Mouse (Mus musculus) left cerebral cortex, adult 6 months (tissue): ENCODE measurements around the gene F8a. TPM values are rescaled to one million over a fixed set of nuclear protein-coding genes. Genes with fewer than 3 reads are reported as not detected.

ENCODE experiments used
- long read RNA-seq, 2 experiments: library from polyadenylated mRNA; unstranded; transcript quantifications; one replicate each; pipeline ENCODE4 v2.0.0; 2019 to 2020
- polyA plus RNA-seq: library from polyadenylated mRNA; unstranded; fragments of <200 nt; fragmentation: Nextera tagmentation; gene quantifications from 2 replicates; pipeline ENCODE4 v1.2.3, GENCODE M21; 2021

The F8a gene
- 16.8 and 21.8 TPM in 2 replicates for polyA plus RNA-seq
- long read RNA-seq, experiment 1, transcript F8a-201 (1 exons, 2,505 nt), result major isoform, 88 of 88 reads
- long read RNA-seq, experiment 1, partial matches to known transcripts, result 0 of 88 reads
- long read RNA-seq, experiment 1, other reads (novel, unspliced or antisense), result 0 of 88 reads
- long read RNA-seq, experiment 2, transcript F8a-201 (1 exons, 2,505 nt), result major isoform, 40 of 41 reads
- long read RNA-seq, experiment 2, partial matches to known transcripts, result 0 of 41 reads
- long read RNA-seq, experiment 2, other reads (novel, unspliced or antisense), result 1 of 41 reads

DNA sequence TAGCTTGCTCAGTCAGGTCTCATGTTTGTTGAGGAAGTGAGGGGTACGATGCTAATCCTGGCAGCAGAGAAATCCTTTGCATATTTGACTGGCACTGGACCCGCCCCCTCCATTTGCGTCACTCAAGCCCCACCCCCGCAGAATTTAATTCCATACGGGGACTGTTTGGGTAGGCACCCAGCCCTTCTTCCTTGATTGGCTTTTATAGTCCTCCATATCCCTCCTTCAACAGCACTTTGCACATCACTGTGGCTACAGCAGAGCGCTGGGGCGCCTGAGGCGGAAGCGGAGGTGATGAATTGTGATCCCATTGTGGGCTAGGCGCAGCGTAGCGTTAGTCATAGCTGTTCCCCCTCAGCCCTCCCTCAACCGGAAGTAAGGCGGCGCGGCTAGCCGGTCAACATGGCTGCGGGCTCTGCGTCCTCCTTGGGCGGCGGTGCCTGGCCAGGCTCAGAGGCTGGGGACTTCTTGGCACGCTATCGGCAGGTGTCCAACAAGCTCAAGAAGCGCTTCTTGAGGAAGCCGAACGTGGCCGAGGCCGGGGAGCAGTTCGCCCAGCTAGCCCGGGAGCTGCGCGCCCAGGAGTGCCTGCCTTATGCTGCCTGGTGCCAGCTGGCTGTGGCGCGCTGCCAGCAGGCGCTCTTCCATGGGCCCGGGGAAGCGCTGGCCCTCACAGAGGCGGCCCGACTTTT, at the start of gene F8a:
Gene F8a (plus strand): TSS at position 378 of the 692 bp plus-strand sequence.

DNA sequence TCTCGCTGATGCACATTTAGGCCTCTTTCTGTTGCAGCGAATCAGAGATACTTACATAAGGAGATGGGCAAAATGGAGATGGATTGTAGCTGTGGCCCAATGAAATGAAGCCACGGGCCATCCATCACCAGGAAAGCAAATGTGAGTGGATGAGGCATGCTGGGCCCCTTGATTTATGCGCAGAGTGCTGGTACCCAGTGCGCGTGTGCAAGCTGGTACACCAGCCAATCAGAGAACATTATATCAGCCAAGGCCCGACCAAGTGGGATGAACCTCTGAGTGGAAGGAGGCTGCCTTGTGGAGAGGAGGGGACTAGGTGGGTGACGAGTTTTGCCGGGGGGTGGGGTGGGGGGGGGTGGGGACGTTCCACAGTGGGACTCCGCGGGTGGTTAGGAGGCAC, 36.2 kb upstream of the F8a start, which contains the start of gene Xlr3b:
Gene Xlr3b (plus strand): TSS at position 274 of the 400 bp plus-strand sequence.

DNA sequence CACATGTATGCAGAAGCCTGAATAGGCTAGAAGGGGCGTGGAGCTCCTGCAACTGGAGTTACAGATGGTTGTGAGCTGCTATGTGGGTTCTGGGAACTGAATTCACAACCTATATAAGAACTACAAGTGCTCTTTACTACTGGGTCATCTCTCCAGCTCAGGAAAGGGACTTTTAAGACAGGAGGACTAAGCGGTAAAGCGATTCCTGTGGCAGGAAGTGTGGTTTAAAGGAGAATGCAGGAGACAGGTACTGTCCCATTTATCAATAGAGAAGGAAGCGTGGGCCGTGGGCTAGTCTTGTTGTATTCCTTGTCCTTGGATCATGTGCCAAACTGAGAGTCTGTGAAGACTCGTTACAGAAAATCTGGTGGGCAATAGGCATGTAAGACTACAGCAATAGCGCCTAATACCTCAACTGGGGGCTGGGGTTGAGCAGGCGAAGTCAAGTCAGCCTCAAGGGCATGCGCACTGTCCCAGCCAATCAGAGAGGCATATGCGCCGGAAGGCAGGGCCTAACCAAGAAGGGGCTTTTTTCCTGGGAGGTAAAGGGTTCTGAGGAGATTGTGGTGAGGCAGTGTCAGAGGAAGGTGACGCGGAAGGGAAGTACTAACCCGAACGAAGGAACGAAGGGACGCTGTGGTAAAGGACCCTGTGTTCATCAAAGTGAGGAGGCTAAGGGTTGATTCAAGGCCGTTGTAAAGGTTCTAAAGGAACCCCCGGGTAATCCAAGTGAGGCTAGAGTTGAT, 14.1 kb upstream of the F8a start, which contains the start of gene Xlr4b:
Gene Xlr4b (plus strand): TSS at position 515 of the 746 bp plus-strand sequence.

DNA sequence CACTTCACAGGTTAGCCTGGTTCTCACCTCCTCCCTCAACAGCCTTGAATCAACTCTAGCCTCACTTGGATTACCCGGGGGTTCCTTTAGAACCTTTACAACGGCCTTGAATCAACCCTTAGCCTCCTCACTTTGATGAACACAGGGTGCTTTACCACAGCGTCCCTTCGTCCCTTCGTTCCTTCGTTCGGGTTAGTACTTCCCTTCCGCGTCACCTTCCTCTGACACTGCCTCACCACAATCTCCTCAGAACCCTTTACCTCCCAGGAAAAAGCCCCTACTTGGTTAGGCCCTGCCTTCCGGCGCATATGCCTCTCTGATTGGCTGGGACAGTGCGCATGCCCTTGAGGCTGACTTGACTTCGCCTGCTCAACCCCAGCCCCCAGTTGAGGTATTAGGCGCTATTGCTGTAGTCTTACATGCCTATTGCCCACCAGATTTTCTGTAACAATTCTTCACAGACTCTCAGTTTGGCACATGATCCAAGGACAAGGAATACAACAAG, 14.8 kb downstream of the F8a start, which contains the start of gene Xlr4c:
Gene Xlr4c (minus strand): TSS at position 310 of the 505 bp plus-strand sequence.

DNA sequence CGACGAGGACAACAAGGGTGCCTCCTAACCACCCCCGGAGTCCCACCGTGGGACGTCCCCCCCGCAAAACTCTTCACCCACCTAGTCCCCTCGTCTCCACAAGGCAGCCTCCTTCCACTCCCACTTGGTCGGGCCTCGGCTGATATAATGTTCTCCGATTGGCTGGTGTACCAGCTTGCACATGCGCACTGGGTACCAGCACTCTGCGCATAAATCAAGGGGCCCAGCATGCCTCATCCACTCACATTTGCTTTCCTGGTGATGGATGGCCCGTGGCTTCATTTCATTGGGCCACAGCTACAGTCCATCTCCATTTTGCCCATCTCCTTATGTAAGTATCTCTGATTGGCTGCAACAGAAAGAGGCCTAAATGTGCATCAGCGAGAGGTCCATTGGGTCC, 37.2 kb downstream of the F8a start, which contains the start of gene Xlr3c:
Gene Xlr3c (minus strand): TSS at position 121 of the 400 bp plus-strand sequence.

Other genes with a start within 250 kb of the F8a start
- gene Zfp185, start 241.0 kb upstream of the F8a start, polyA plus RNA-seq, result 0.60 and 0.70 TPM in 2 replicates
- gene Pnma5, start 191.2 kb upstream of the F8a start, polyA plus RNA-seq, result not detected in 2 replicates
- gene Pnma3, start 163.5 kb upstream of the F8a start, polyA plus RNA-seq, result 0.59 and 1.3 TPM in 2 replicates
- 0.15 TPM in 1 of 2 replicates, not detected in the other for gene Xlr4a, start 145.8 kb upstream of the F8a start, polyA plus RNA-seq
- gene Xlr3a, start 131.2 kb upstream of the F8a start, polyA plus RNA-seq, result 0.97 and 2.4 TPM in 2 replicates
- gene Gm14685, start 111.2 kb upstream of the F8a start, polyA plus RNA-seq, result 0.37 TPM in 1 of 2 replicates, not detected in the other
- gene Xlr5b, start 79.5 kb upstream of the F8a start, polyA plus RNA-seq, result not detected in 2 replicates
- 0.28 TPM in 1 of 2 replicates, not detected in the other for gene DXBay18, start 78.8 kb upstream of the F8a start, polyA plus RNA-seq
- gene Spin2d, start 51.3 kb upstream of the F8a start, polyA plus RNA-seq, result not detected in 2 replicates
- 1.3 and 3.3 TPM in 2 replicates for gene Xlr3b, start 36.1 kb upstream of the F8a start, polyA plus RNA-seq
- 0.48 TPM in 1 of 2 replicates, not detected in the other for gene Xlr4b, start 14.0 kb upstream of the F8a start, polyA plus RNA-seq
- not detected in 2 replicates for gene Xlr4c, start 14.8 kb downstream of the F8a start, polyA plus RNA-seq
- gene Xlr3c, start 37.1 kb downstream of the F8a start, polyA plus RNA-seq, result not detected in 2 replicates
- gene Xlr5a, start 64.7 kb downstream of the F8a start, polyA plus RNA-seq, result 0.31 TPM in 1 of 2 replicates, not detected in the other
- gene Xlr5c, start 64.7 kb downstream of the F8a start, polyA plus RNA-seq, result 0.20 TPM in 1 of 2 replicates, not detected in the other
- not detected in 2 replicates for gene Gm45015, start 108.5 kb downstream of the F8a start, polyA plus RNA-seq
- 3.4 and 3.9 TPM in 2 replicates for gene Zfp275, start 114.3 kb downstream of the F8a start, polyA plus RNA-seq
- not detected in 2 replicates for gene Gm18336, start 170.4 kb downstream of the F8a start, polyA plus RNA-seq
- gene Zfp92, start 182.8 kb downstream of the F8a start, polyA plus RNA-seq, result 0.55 and 0.64 TPM in 2 replicates
- gene Trex2, start 207.1 kb downstream of the F8a start, polyA plus RNA-seq, result not detected in 2 replicates
- 13.6 and 16.0 TPM in 2 replicates for gene Haus7, start 230.8 kb downstream of the F8a start, polyA plus RNA-seq